Mouse (Mus musculus): ENCODE measurements around the gene Nsd1. TPM values are rescaled to one million over a fixed set of nuclear protein-coding genes. Genes with fewer than 3 reads are reported as not detected.

Gene Nsd1
- polyA plus RNA-seq, 1 experiment from 2014 or later = 51.4 TPM

GRCm38 (mm10) chr13:55277203-55277602, 67.6 kb downstream of the Nsd1 start:
- Histone ChIP-seq H3K4me1 (no peaks in the 10 kb centered on the region), H3K36me3 (peaks cover 41% of the 10 kb centered on the region), H3K4me2 (no peak overlapping the region), H3K27ac (replicated peaks) (no peak overlapping the region), H3K9ac (replicated peaks) (no peak overlapping the region), H3K27me3 (replicated peaks) (no peaks in the 10 kb centered on the region), H3K9me3 (replicated peaks) (no peaks in the 10 kb centered on the region), H3K4me3 (replicated peaks) (no peak overlapping the region)
- no peak for ATAC-seq (ENCODE audit: low FRiP score)
- 80% methylated on average over 5 of the region's 5 CpGs for WGBS

GRCm38 (mm10) chr13:55277646-55278045, 68.1 kb downstream of the Nsd1 start:
- H3K27me3 ChIP-seq (replicated peaks) = no peaks in the 10 kb centered on the region
- H3K4me1 ChIP-seq = no peaks in the 10 kb centered on the region
- ATAC-seq (ENCODE audit: low FRiP score) = no peak
- H3K9ac ChIP-seq (replicated peaks) = no peak overlapping the region
- H3K4me3 ChIP-seq (replicated peaks) = no peak overlapping the region
- peaks cover 41% of the 10 kb centered on the region for H3K36me3 ChIP-seq
- 88% methylated on average over 5 of the region's 5 CpGs for WGBS
- H3K9me3 ChIP-seq (replicated peaks) = no peaks in the 10 kb centered on the region
- no peak overlapping the region for H3K27ac ChIP-seq (replicated peaks)
- H3K4me2 ChIP-seq = no peak overlapping the region

GRCm38 (mm10) chr13:55288854-55289253, 79.3 kb downstream of the Nsd1 start:
- H3K27ac ChIP-seq (replicated peaks) = no peak overlapping the region
- peaks cover 56% of the 10 kb centered on the region for H3K36me3 ChIP-seq
- no peaks in the 10 kb centered on the region for H3K9me3 ChIP-seq (replicated peaks)
- no peaks in the 10 kb centered on the region for H3K4me1 ChIP-seq
- no peak overlapping the region for H3K9ac ChIP-seq (replicated peaks)
- WGBS = 83% methylated on average over 3 of the region's 3 CpGs
- ATAC-seq (ENCODE audit: low FRiP score) = no peak
- H3K4me2 ChIP-seq = no peak overlapping the region
- no peaks in the 10 kb centered on the region for H3K27me3 ChIP-seq (replicated peaks)
- no peak overlapping the region for H3K4me3 ChIP-seq (replicated peaks)

- Histone ChIP-seq H3K27me3 (replicated peaks) (no peaks in the 10 kb centered on the region), H3K4me1 (no peaks in the 10 kb centered on the region), H3K36me3 (peaks cover 68% of the 10 kb centered on the region), H3K9ac (replicated peaks) (no peak overlapping the region), H3K27ac (replicated peaks) (no peak overlapping the region), H3K4me3 (replicated peaks) (no peak overlapping the region), H3K9me3 (replicated peaks) (no peaks in the 10 kb centered on the region), H3K4me2 (no peak overlapping the region)
- 82% methylated on average over 1 of the region's 1 CpGs for WGBS
- no peak for ATAC-seq (ENCODE audit: low FRiP score)
These were observed 87.2 kb downstream of the Nsd1 start for GRCm38 (mm10) chr13:55296760-55297159.

GRCm38 (mm10) chr13:55300913-55301312, 91.3 kb downstream of the Nsd1 start:
- no peak for ATAC-seq (ENCODE audit: low FRiP score)

GRCm38 (mm10) chr13:55312028-55312630, 102.5 kb downstream of the Nsd1 start:
- Histone ChIP-seq H3K36me3 (peaks cover 83% of the 10 kb centered on the region), H3K4me1 (no peaks in the 10 kb centered on the region), H3K9ac (replicated peaks) (no peak overlapping the region), H3K9me3 (replicated peaks) (no peaks in the 10 kb centered on the region), H3K4me2 (no peak overlapping the region), H3K27me3 (replicated peaks) (no peaks in the 10 kb centered on the region), H3K27ac (replicated peaks) (no peak overlapping the region), H3K4me3 (replicated peaks) (no peak overlapping the region)
- 91% methylated on average over 8 of the region's 8 CpGs for WGBS
- ATAC-seq (ENCODE audit: low FRiP score) = no peak

More at GRCm38 (mm10) chr13:55300913-55301312, 91.3 kb downstream of the Nsd1 start:
- no peak overlapping the region for H3K4me2 ChIP-seq
- no peak overlapping the region for H3K4me3 ChIP-seq (replicated peaks)
- no peak overlapping the region for H3K27ac ChIP-seq (replicated peaks)
- H3K9me3 ChIP-seq (replicated peaks) = no peaks in the 10 kb centered on the region
- H3K4me1 ChIP-seq = no peaks in the 10 kb centered on the region
- no peak overlapping the region for H3K9ac ChIP-seq (replicated peaks)
- WGBS = 92% methylated on average over 5 of the region's 5 CpGs
- no peaks in the 10 kb centered on the region for H3K27me3 ChIP-seq (replicated peaks)
- H3K36me3 ChIP-seq = peaks cover 72% of the 10 kb centered on the region

- H3K36me3 ChIP-seq = peaks cover 82% of the 10 kb centered on the region
- no peak overlapping the region for H3K9ac ChIP-seq (replicated peaks)
- WGBS = 89% methylated on average over 9 of the region's 9 CpGs
- H3K4me1 ChIP-seq = no peaks in the 10 kb centered on the region
- no peaks in the 10 kb centered on the region for H3K9me3 ChIP-seq (replicated peaks)
- H3K27ac ChIP-seq (replicated peaks) = no peak overlapping the region
- no peak for ATAC-seq (ENCODE audit: low FRiP score)
- H3K4me3 ChIP-seq (replicated peaks) = no peak overlapping the region
- no peaks in the 10 kb centered on the region for H3K27me3 ChIP-seq (replicated peaks)
- no peak overlapping the region for H3K4me2 ChIP-seq
These were observed 103.5 kb downstream of the Nsd1 start for GRCm38 (mm10) chr13:55313051-55313450.

GRCm38 (mm10) chr13:55314891-55315412, 105.4 kb downstream of the Nsd1 start:
- H3K9me3 ChIP-seq (replicated peaks) = no peaks in the 10 kb centered on the region
- no peak for ATAC-seq (ENCODE audit: low FRiP score)
- no peak overlapping the region for H3K4me3 ChIP-seq (replicated peaks)
- no peak overlapping the region for H3K27ac ChIP-seq (replicated peaks)
- H3K27me3 ChIP-seq (replicated peaks) = no peaks in the 10 kb centered on the region
- H3K9ac ChIP-seq (replicated peaks) = no peak overlapping the region
- H3K4me2 ChIP-seq = no peak overlapping the region
- H3K4me1 ChIP-seq = peaks cover 3% of the 10 kb centered on the region; the same call in 1 of the 2 replicates
- H3K36me3 ChIP-seq = peaks cover 87% of the 10 kb centered on the region
- WGBS = 90% methylated on average over 2 of the region's 2 CpGs

- WGBS = 88% methylated on average over 3 of the region's 3 CpGs
- no peak overlapping the region for H3K27ac ChIP-seq (replicated peaks)
These were observed 108.8 kb downstream of the Nsd1 start for GRCm38 (mm10) chr13:55318351-55318750.

GRCm38 (mm10) chr13:55319931-55320533, 110.5 kb downstream of the Nsd1 start, which contains the start of gene Prelid1:
Prelid1 (plus strand) TSS chr13:55320500.
- no peaks in the 10 kb centered on the region for H3K27me3 ChIP-seq (replicated peaks)
- WGBS = 87% methylated on average over 4 of the region's 4 CpGs
- H3K4me3 ChIP-seq (replicated peaks) = peak within 1 kb of the TSS; percentile 86
- H3K9ac ChIP-seq (replicated peaks) = peak within 1 kb of the TSS; percentile 86
- peak within 1 kb of the TSS; percentile 92 for H3K4me2 ChIP-seq
- no peak for ATAC-seq (ENCODE audit: low FRiP score)
- no peaks in the 10 kb centered on the region for H3K9me3 ChIP-seq (replicated peaks)
- peak within 1 kb of the TSS; percentile 81 for H3K27ac ChIP-seq (replicated peaks)
- peaks cover 39% of the 10 kb centered on the region for H3K4me1 ChIP-seq
- H3K36me3 ChIP-seq = peaks cover 59% of the 10 kb centered on the region

More at GRCm38 (mm10) chr13:55318351-55318750, 108.8 kb downstream of the Nsd1 start:
- ATAC-seq (ENCODE audit: low FRiP score) = no peak
- no peak overlapping the region for H3K4me2 ChIP-seq
- H3K9me3 ChIP-seq (replicated peaks) = no peaks in the 10 kb centered on the region
- no peak overlapping the region for H3K4me3 ChIP-seq (replicated peaks)
- H3K36me3 ChIP-seq = peaks cover 63% of the 10 kb centered on the region
- H3K27me3 ChIP-seq (replicated peaks) = no peaks in the 10 kb centered on the region
- H3K9ac ChIP-seq (replicated peaks) = no peak overlapping the region
- H3K4me1 ChIP-seq = peaks cover 28% of the 10 kb centered on the region

- Histone ChIP-seq H3K27me3 (replicated peaks) (no peaks in the 10 kb centered on the region), H3K4me1 (peaks cover 39% of the 10 kb centered on the region), H3K4me3 (replicated peaks) (peak within 1 kb of the TSS; percentile 86), H3K27ac (replicated peaks) (peak within 1 kb of the TSS; percentile 81), H3K36me3 (peaks cover 59% of the 10 kb centered on the region), H3K4me2 (peak within 1 kb of the TSS; percentile 92), H3K9ac (replicated peaks) (peak within 1 kb of the TSS; percentile 86), H3K9me3 (replicated peaks) (no peaks in the 10 kb centered on the region)
- ATAC-seq (ENCODE audit: low FRiP score) = peak; percentile 92
- under 1% methylated on average over 73 of the region's 73 CpGs for WGBS
These were observed 112.0 kb downstream of the Nsd1 start, which contains the start of gene Rab24 for GRCm38 (mm10) chr13:55321434-55322129. Rab24 (minus strand) TSS chr13:55321946.
